Mouse (Mus musculus): Measurements from ENCODE around the gene Ostm1. TPM values are rescaled to one million over a fixed set of nuclear protein-coding genes. Genes with fewer than 3 reads are reported as not detected.

The Ostm1 gene
- polyA plus RNA-seq, 1 experiment from 2014 or later: 21.7 TPM

GRCm38 (mm10) chr10:42635046-42635445 is 51.4 kb downstream of the Ostm1 start:
- Histone ChIP-seq H3K36me3 (no peaks in the 10 kb centered on the region), H3K27me3 (replicated peaks) (peaks cover 80% of the 10 kb centered on the region), H3K4me2 (replicated peaks) (no peak overlapping the region), H3K4me1 (peaks cover 34% of the 10 kb centered on the region), H3K9me3 (no peaks in the 10 kb centered on the region), H3K9ac (no peak overlapping the region), H3K4me3 (no peak overlapping the region), H3K27ac (no peak overlapping the region)
- ATAC-seq (ENCODE audit: low FRiP score, low read depth): no peak
- WGBS: 1% methylated on average over 11 of the region's 11 CpGs

- H3K4me3 ChIP-seq: peak overlapping the region; percentile 13; the same call in 1 of the 2 replicates
- ATAC-seq (ENCODE audit: low FRiP score, low read depth): no peak
Observed at GRCm38 (mm10) chr10:42635566-42636359, 52.1 kb downstream of the Ostm1 start.

GRCm38 (mm10) chr10:42636360-42637182 is 52.9 kb downstream of the Ostm1 start:
- H3K4me3 ChIP-seq: no peak overlapping the region
- no peak overlapping the region for H3K27ac ChIP-seq
- H3K4me2 ChIP-seq (replicated peaks): peak overlapping the region; percentile 34; the same call in 1 of the 2 replicates
- H3K36me3 ChIP-seq: no peaks in the 10 kb centered on the region
- no peak for ATAC-seq (ENCODE audit: low FRiP score, low read depth)
- H3K4me1 ChIP-seq: peaks cover 28% of the 10 kb centered on the region
- no peak overlapping the region for H3K9ac ChIP-seq
- no peaks in the 10 kb centered on the region for H3K9me3 ChIP-seq
- H3K27me3 ChIP-seq (replicated peaks): peaks cover 74% of the 10 kb centered on the region
- 2% methylated on average over 27 of the region's 27 CpGs for WGBS

More at GRCm38 (mm10) chr10:42635566-42636359, 52.1 kb downstream of the Ostm1 start:
- Histone ChIP-seq H3K27me3 (replicated peaks) (peaks cover 74% of the 10 kb centered on the region), H3K36me3 (no peaks in the 10 kb centered on the region), H3K9ac (no peak overlapping the region), H3K4me2 (replicated peaks) (peak overlapping the region; percentile 44), H3K27ac (no peak overlapping the region), H3K4me1 (peaks cover 29% of the 10 kb centered on the region), H3K9me3 (no peaks in the 10 kb centered on the region)
- under 1% methylated on average over 51 of the region's 52 CpGs for WGBS

- H3K9ac ChIP-seq: no peak overlapping the region
- H3K4me3 ChIP-seq: no peak overlapping the region
- ATAC-seq (ENCODE audit: low FRiP score, low read depth): peak; percentile 29; the same call in 1 of the 2 replicates
- H3K27ac ChIP-seq: no peak overlapping the region
- H3K36me3 ChIP-seq: no peaks in the 10 kb centered on the region
- no peak overlapping the region for H3K4me2 ChIP-seq (replicated peaks)
- WGBS: 4% methylated on average over 18 of the region's 18 CpGs
- H3K9me3 ChIP-seq: no peaks in the 10 kb centered on the region
- peaks cover 66% of the 10 kb centered on the region for H3K27me3 ChIP-seq (replicated peaks)
- H3K4me1 ChIP-seq: peaks cover 21% of the 10 kb centered on the region
Observed at GRCm38 (mm10) chr10:42637183-42637788, 53.7 kb downstream of the Ostm1 start.

GRCm38 (mm10) chr10:42639856-42640255 is 56.2 kb downstream of the Ostm1 start:
- no peak overlapping the region for H3K9ac ChIP-seq
- H3K27me3 ChIP-seq (replicated peaks): peaks cover 41% of the 10 kb centered on the region
- no peak overlapping the region for H3K4me3 ChIP-seq
- peaks cover 11% of the 10 kb centered on the region for H3K4me1 ChIP-seq
- no peak overlapping the region for H3K4me2 ChIP-seq (replicated peaks)
- H3K9me3 ChIP-seq: no peaks in the 10 kb centered on the region
- no peak for ATAC-seq (ENCODE audit: low FRiP score, low read depth)
- no peak overlapping the region for H3K27ac ChIP-seq
- WGBS: 83% methylated on average over 6 of the region's 6 CpGs
- no peaks in the 10 kb centered on the region for H3K36me3 ChIP-seq

GRCm38 (mm10) chr10:42643638-42644037 is 60.0 kb downstream of the Ostm1 start:
- no peaks in the 10 kb centered on the region for H3K36me3 ChIP-seq
- no peak overlapping the region for H3K4me2 ChIP-seq (replicated peaks)
- no peak overlapping the region for H3K4me3 ChIP-seq
- H3K27ac ChIP-seq: no peak overlapping the region
- H3K9me3 ChIP-seq: no peaks in the 10 kb centered on the region
- no peak for ATAC-seq (ENCODE audit: low FRiP score, low read depth)
- H3K9ac ChIP-seq: no peak overlapping the region
- no peaks in the 10 kb centered on the region for H3K4me1 ChIP-seq
- H3K27me3 ChIP-seq (replicated peaks): peaks cover 4% of the 10 kb centered on the region
- WGBS: 87% methylated on average over 9 of the region's 9 CpGs

GRCm38 (mm10) chr10:42646340-42646739 is 62.7 kb downstream of the Ostm1 start:
- Histone ChIP-seq H3K4me3 (no peak overlapping the region), H3K27me3 (replicated peaks) (no peaks in the 10 kb centered on the region), H3K4me1 (no peaks in the 10 kb centered on the region), H3K4me2 (replicated peaks) (no peak overlapping the region), H3K27ac (no peak overlapping the region), H3K36me3 (no peaks in the 10 kb centered on the region), H3K9me3 (no peaks in the 10 kb centered on the region), H3K9ac (no peak overlapping the region)
- 52% methylated on average over 4 of the region's 4 CpGs for WGBS
- no peak for ATAC-seq (ENCODE audit: low FRiP score, low read depth)

- Histone ChIP-seq H3K4me2 (replicated peaks) (no peak overlapping the region), H3K4me3 (no peak overlapping the region), H3K27me3 (replicated peaks) (no peaks in the 10 kb centered on the region), H3K9ac (no peak overlapping the region), H3K9me3 (no peaks in the 10 kb centered on the region), H3K27ac (no peak overlapping the region), H3K36me3 (no peaks in the 10 kb centered on the region), H3K4me1 (no peaks in the 10 kb centered on the region)
- no peak for ATAC-seq (ENCODE audit: low FRiP score, low read depth)
- WGBS: 86% methylated on average over 2 of the region's 2 CpGs
Observed at GRCm38 (mm10) chr10:42661916-42662315, 78.3 kb downstream of the Ostm1 start.

GRCm38 (mm10) chr10:42669970-42670369 is 86.3 kb downstream of the Ostm1 start:
- Histone ChIP-seq H3K27me3 (replicated peaks) (no peaks in the 10 kb centered on the region), H3K27ac (no peak overlapping the region), H3K4me1 (no peaks in the 10 kb centered on the region), H3K36me3 (no peaks in the 10 kb centered on the region), H3K9ac (no peak overlapping the region), H3K4me2 (replicated peaks) (no peak overlapping the region), H3K4me3 (no peak overlapping the region), H3K9me3 (peaks cover 12% of the 10 kb centered on the region)
- no peak for ATAC-seq (ENCODE audit: low FRiP score, low read depth)
- 91% methylated on average over 4 of the region's 4 CpGs for WGBS

- Histone ChIP-seq H3K36me3 (no peaks in the 10 kb centered on the region), H3K27ac (no peak overlapping the region), H3K4me2 (replicated peaks) (no peak overlapping the region), H3K4me1 (no peaks in the 10 kb centered on the region), H3K27me3 (replicated peaks) (no peaks in the 10 kb centered on the region), H3K4me3 (no peak overlapping the region), H3K9me3 (peaks cover 12% of the 10 kb centered on the region), H3K9ac (no peak overlapping the region)
- WGBS: 80% methylated on average over 3 of the region's 3 CpGs
- ATAC-seq (ENCODE audit: low FRiP score, low read depth): no peak
Observed at GRCm38 (mm10) chr10:42672798-42673197, 89.2 kb downstream of the Ostm1 start.

GRCm38 (mm10) chr10:42675571-42675970 is 91.9 kb downstream of the Ostm1 start:
- H3K27me3 ChIP-seq (replicated peaks): no peaks in the 10 kb centered on the region
- no peak overlapping the region for H3K27ac ChIP-seq
- H3K4me3 ChIP-seq: no peak overlapping the region
- peaks cover 12% of the 10 kb centered on the region for H3K9me3 ChIP-seq
- no peak for ATAC-seq (ENCODE audit: low FRiP score, low read depth)
- H3K9ac ChIP-seq: no peak overlapping the region
- H3K4me2 ChIP-seq (replicated peaks): no peak overlapping the region
- no peaks in the 10 kb centered on the region for H3K36me3 ChIP-seq
- WGBS: 81% methylated on average over 4 of the region's 4 CpGs
- H3K4me1 ChIP-seq: peaks cover 11% of the 10 kb centered on the region; the same call in 1 of the 2 replicates

- ATAC-seq (ENCODE audit: low FRiP score, low read depth): peak; percentile 10; the same call in 1 of the 2 replicates
- peak overlapping the region; percentile 92 for H3K4me3 ChIP-seq
- no peaks in the 10 kb centered on the region for H3K36me3 ChIP-seq
- peak overlapping the region; percentile 54 for H3K9ac ChIP-seq
- H3K4me1 ChIP-seq: peaks cover 14% of the 10 kb centered on the region; the same call in 1 of the 2 replicates
- no peak overlapping the region for H3K27ac ChIP-seq
- 47% methylated on average over 6 of the region's 6 CpGs for WGBS
- peaks cover 2% of the 10 kb centered on the region; the same call in 1 of the 2 replicates for H3K9me3 ChIP-seq
- no peaks in the 10 kb centered on the region for H3K27me3 ChIP-seq (replicated peaks)
- H3K4me2 ChIP-seq (replicated peaks): peak overlapping the region; percentile 88
Observed at GRCm38 (mm10) chr10:42678331-42678730, 94.7 kb downstream of the Ostm1 start.

All from neural tube, embryonic 12.5 days (tissue).